Mouse (Mus musculus) left cerebral cortex, adult 8-10 months (tissue): ENCODE measurements around the gene Eif4ebp2. TPM values are rescaled to one million over a fixed set of nuclear protein-coding genes. Genes with fewer than 3 reads are reported as not detected.
A peak's percentile ranks its signal among the peaks of the same experiment; 100 is the strongest.

Experiments used
- DNase-seq, 2 experiments: peaks; one replicate each; pipeline ENCODE4 v3.0.0; 2022; ENCODE audit warnings: low spot score in 2 of 2
- total RNA-seq, 4 experiments: library from RNA; stranded (reverse); gene quantifications; 2 replicates each; pipeline ENCODE4 v1.2.4; 2022

Gene Eif4ebp2
- 10 to 100 TPM; 42.8 to 45.8 (median 44.4) TPM for total RNA-seq

- peak; percentile 95 to 98 for DNase-seq
Observed at GRCm38 (mm10) chr10:61452645-61453044, at the start of gene Eif4ebp2. TSS of gene Eif4ebp2 (minus strand) at chr10:61452661.

DNA sequence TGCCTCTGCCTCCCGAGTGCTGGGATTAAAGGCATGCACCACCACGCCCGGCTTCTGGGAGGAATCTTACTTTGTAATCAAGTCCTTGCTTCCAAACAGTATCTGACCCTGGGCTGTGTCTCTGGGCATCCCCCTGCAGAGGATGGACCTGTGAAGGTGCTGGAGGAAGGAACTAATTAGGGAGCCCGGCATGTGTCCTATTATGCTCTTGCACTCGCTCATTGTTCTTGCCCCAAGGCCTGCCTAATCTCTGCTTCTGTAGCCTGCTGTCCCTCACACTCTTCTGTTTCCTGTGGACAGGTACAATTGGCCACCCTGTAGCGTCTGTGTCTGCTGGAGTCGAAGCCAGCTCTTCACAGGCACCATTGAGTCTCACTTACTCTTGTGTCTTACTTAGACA is 48.3 kb upstream of the Eif4ebp2 start:
- DNase-seq = no peak

- DNase-seq = no peak
Observed at GRCm38 (mm10) chr10:61499505-61500466, 47.3 kb upstream of the Eif4ebp2 start.

DNA sequence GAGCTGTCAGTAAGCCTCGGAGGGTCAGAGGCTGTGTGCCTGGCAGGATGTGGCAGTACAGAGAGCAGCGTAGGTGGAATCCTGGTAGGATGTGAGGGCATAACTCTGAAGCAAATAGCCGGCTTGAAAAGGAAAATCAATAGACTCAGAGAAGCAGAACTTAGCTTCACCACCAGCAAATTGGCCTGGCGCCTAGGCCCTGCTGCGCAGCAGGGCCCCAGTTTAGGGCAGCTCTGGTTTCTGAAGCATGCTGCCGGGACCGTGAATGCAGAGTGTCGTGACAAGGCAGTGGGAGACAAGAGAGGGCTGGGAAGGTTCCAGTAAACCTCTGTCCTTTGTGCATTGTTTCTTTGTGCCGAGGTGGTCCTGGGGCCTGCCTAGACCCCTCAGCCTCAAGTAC is 43.8 kb upstream of the Eif4ebp2 start:
- DNase-seq = no peak

DNA sequence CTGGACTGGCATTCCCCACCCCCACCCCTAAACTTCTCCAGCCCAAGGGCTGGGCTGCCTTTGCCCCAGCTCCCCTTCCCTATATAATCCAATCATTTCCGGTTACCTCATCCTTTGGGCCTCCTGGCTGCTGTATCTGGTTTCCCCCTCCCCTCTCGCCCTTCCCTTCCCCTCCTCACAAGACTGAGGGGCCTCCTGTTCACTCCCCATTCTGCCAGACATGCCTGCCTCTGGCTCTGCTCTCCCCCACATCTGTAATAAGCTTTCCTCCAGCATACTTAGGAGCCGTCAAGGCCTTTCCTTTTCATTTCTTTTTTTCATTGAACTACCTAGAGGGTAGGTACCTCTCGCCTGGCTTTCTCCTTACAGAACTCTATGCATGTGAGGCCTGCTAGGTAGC is 43.0 kb upstream of the Eif4ebp2 start:
- no peak for DNase-seq

GRCm38 (mm10) chr10:61492040-61492439 is 39.6 kb upstream of the Eif4ebp2 start:
- peak; percentile 36 to 37 for DNase-seq

DNA sequence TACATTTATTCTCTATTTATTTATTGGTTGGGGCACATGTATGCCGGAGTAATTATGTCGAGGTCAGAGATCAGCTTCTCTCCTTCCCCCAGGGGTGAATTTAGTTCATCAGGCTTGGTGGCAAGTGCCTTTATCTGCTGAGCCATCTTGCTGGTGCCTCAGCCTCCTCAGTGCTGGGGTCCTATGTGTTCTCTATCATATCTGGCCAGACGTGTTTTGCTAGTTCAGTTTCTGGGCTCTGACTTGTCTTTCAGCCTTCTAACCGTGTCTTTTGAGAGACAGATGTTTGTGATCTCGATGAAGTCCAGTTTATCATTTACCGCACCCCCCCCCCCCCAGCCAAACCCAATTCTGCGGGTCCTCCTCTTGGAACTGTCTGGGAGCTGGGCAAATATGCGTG is 39.1 kb upstream of the Eif4ebp2 start:
- DNase-seq = no peak

GRCm38 (mm10) chr10:61488522-61489110 is 36.2 kb upstream of the Eif4ebp2 start:
- DNase-seq = no peak

GRCm38 (mm10) chr10:61486551-61487339 is 34.3 kb upstream of the Eif4ebp2 start:
- no peak for DNase-seq

DNA sequence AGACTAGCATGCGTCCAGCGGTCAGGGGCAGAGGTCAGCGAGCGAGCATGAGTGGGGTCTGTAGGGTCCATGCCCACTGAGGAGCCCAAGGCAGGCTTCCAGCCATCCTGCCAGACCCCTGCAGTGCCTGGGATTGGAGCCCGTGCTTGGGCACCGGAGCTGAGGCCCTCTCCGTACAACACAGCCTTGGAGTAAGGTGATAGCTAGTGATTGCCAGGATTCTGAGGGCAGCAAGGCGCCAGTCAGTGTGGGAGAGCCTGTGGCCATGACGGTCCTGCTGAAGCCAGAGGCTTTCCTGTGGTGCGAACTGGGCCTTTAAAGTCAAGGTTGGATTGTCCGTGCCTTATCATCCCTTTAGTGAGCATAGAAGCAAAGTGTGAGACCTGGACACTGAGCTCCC is 32.3 kb upstream of the Eif4ebp2 start:
- no peak for DNase-seq

DNA sequence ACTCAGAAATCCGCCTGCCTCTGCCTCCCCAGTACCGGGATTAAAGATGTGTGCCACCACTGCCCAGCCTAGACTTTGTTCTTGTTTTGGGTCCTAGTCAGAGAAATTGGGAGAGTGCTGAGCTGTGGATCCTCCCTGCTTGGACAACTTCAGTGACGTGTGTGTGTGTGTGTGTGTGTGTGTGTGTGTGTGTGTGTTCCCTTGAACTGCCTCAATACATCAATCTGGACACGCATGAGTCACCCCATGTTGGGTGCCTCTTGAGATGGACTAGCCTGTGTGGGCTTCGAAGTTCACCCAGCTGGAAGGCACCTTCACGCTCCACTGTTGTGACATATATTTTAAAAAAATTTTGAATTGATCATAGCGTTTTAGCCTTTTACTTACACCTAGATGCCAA is 30.3 kb upstream of the Eif4ebp2 start:
- DNase-seq = no peak

DNA sequence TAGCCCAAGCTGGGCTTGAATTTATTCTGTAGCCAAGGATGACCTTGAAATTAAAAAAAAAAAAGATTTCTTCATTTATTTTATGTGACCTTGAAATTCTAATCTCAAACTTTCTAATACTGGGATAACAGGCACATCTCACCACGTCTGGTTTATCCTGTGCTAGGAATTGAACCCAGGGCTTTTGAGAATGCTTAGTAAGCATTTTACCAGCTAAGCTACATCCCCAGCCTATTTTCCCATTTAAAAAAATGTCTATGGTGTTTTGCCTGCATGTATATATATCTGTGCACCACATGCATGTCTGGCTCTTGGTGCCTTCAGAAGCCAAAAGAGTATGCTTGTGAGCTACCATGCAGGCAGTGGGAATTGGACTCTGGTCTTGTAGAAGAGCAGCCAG is 28.0 kb upstream of the Eif4ebp2 start:
- DNase-seq = no peak

- DNase-seq = no peak
Observed at GRCm38 (mm10) chr10:61479927-61480326, 27.5 kb upstream of the Eif4ebp2 start.

DNA sequence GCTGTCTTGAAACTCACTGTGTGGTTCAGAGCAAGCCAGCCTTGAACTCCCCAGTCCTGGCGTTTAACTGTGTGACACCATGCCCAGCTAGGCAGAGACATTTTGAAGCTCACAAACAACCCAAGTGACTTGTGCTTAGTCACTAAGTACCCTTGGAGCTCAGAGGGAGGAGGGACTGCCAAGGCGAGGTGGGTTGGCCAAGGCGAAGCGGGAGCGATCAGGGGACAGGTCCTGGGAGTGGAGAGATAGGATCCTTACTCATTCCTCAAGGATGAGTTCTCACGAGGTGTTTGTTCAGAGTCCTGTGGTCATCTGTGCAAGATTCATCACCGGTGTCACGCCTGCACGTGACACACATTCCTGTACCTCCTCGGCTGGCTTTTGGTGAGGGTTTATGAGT is 27.0 kb upstream of the Eif4ebp2 start:
- no peak for DNase-seq

- DNase-seq = no peak
Observed at GRCm38 (mm10) chr10:61476440-61477165, 24.1 kb upstream of the Eif4ebp2 start.

DNA sequence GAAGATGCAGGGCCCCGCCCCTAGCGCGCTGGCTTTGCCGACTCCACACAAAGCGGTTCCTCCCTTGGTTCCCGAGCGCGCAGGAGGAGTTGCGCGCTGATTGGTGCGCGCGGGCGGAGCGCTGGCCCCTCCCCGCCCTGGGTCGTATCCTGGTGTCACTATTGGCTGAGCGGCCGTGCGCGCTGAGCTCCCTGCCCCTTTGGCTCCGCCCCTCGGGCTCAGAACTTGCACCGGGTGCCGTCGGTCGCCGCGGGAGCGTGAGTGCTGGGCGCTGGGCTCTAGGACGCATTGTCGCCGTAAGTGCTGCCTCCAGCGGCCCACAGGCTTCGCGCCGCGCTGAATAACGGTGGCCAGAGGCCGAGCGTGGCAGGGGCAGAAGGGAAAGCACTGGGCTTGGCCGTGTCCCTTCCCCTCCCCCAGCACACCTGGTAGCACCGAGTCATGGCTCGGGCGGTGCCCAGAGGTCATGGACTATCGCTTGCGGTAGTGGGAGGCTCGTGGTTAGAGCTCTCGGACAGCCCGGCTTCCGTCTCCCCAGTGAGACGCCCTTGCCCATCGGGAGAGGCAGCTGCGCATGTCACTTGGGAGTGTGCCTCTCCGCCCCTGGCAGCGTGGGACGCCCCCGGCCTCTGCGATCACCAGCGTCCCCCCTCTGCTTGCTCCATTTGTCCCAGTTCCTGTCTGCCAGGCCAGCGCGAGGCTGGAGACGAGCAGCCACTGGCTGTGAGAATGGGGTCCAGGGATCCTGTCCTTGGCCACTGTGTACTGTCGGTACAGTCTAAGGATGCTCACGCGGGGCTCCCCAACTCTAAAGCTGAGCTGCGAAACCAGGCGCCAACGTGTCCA is 23.4 kb upstream of the Eif4ebp2 start, which contains the start of gene Lrrc20:
TSS of gene Lrrc20 (plus strand) at position 208 of the 846 bp plus-strand sequence.
- DNase-seq = peak; percentile 83 to 94

DNA sequence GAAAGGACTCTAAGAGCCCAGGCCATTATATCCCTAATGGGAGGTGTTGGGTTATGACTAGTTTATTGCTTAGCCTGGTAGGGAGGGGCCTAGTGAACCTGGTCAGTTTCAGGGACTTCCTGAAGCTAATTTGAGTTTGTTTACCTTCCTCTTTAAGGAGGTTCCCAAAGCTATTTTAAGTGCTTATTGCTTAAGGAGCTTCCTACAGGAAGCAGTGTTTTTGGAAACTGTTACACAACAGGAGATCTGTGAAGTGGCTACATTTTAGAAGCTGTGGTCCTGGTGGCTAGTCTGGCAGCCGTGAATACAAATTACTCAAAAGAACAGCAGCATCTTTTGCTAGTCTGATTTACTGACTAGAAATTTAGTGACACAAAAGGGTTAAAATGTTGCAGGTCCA is 21.9 kb upstream of the Eif4ebp2 start:
- DNase-seq = no peak

DNA sequence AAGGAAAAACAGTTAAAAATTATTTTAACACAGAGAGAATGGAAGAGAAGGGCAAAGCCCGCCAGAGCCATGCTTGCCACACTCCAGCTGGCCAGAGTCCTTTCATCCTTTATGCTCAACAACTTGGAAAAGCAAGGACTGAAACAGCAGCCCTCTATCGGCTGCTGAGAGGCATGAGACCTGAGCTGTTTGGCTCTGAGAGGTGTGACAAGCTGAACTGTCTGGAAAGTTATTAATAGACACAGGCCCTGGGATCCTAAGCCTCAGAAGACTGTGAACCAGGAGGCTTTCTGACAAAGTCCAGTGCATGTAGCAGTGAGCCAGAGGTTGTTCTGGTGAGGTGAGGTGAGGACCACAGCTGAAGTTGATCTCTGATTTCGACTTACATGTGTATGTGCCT is 21.2 kb upstream of the Eif4ebp2 start:
- DNase-seq = no peak

GRCm38 (mm10) chr10:61468900-61469299 is 16.4 kb upstream of the Eif4ebp2 start:
- DNase-seq = no peak

DNA sequence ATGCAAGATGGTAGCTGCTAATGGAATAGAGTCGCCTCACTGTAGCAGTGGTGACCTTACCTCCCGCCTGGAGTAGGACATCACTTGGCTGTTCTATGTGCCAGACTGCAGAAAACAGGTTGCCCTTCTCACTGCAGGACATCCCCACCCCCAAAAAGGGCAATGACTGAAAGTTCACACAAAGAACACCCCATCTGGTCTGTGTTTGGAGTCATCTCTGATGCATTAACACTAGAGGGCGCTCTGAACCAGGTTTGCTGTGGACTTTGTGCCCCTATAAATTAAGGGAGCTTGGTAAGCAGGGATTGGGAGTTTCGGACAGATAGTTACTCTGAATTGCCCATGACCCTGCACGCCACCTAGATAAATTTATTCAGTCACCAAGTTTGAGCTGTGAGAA is 14.4 kb upstream of the Eif4ebp2 start:
- DNase-seq = no peak
